Mouse (Mus musculus) gastrocnemius, postnatal 4 days (tissue): ENCODE data around the gene Trib3. TPM values are rescaled to one million over a fixed set of nuclear protein-coding genes. Genes with fewer than 3 reads are reported as not detected.
A peak's percentile ranks its signal among the peaks of the same experiment; 100 is the strongest.
"Not testable (repeated sequence)": the region's sequence is repeated elsewhere in the genome, so short reads cannot be mapped to it uniquely, and the experiment has no call there.

Source experiments
- DNase-seq, 2 experiments: peaks; one replicate each; pipeline ENCODE4 v3.0.0; 2021 to 2022; ENCODE audit warnings: low spot score in 2 of 2, mixed read lengths in 2 of 2
- long read RNA-seq, 2 experiments: library from polyadenylated mRNA; stranded (forward); transcript quantifications; one replicate each; pipeline ENCODE4 v2.0.0; 2021
- total RNA-seq, 2 experiments: library from RNA; stranded (reverse); gene quantifications; 2 replicates each; pipeline ENCODE4 v1.2.3; 2021

Gene Trib3
- 1 to 10 TPM; 1.4 to 1.7 TPM for total RNA-seq
- long read RNA-seq, experiment 1, partial matches to known transcripts, result 0 of 4 reads
- long read RNA-seq, experiment 1, other reads (novel, unspliced or antisense), result 0 of 4 reads
- long read RNA-seq, experiment 2, transcript Trib3-201 (4 exons, 2,026 nt), result major isoform, 6 of 6 reads
- long read RNA-seq, experiment 2, partial matches to known transcripts, result 0 of 6 reads
- long read RNA-seq, experiment 2, other reads (novel, unspliced or antisense), result 0 of 6 reads

- DNase-seq, result peak; percentile 46 to 75
Measured at GRCm38 (mm10) chr2:152343329-152344213, at the start of gene Trib3. Gene Trib3, minus strand, starts transcription at chr2:152344032.

GRCm38 (mm10) chr2:152393225-152394017 is 49.6 kb upstream of the Trib3 start:
- DNase-seq, result no peak

DNA sequence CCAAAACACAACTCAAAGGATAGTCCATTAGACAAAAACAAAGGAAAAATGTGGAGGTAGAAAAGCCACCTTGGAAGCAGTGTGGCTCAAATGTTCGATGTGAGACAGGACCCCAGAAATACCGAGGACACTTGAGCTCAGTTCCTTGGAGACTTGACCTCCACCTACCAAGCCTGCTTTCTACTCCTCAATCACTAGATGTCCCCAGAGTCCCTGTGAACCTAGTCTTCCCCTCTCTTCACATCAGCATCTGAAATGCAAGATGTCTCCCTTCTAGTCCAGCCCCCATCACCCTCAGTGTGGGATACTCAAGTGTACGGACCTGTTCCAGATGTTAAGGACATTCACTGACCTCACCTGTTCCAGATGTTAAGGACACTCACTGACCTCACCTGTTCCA is 49.0 kb upstream of the Trib3 start:
- no peak for DNase-seq

- no peak for DNase-seq
Measured at GRCm38 (mm10) chr2:152384191-152384590, 40.4 kb upstream of the Trib3 start.

DNA sequence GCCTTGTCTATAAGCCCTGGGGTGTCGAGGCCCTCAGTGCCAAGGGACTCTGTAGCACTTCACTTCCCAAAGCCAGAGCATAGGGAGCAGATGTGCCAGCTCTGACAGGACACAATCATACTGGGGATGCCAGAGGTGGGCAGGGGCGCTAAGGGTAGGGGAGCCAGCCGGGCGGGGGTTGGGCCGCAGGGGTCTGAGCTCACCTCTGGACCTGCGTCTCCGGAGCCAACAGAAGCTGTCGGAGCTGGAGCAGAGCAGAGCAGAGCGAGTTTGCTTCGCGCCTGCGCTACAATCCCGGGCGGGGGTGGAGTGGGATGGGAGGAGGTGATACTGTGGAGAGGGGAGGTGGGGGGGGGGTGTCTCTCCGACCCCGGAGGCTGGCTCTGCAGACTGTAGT is 32.5 kb upstream of the Trib3 start, which contains the start of gene Nrsn2:
Nrsn2 (minus strand) TSS at position 294 of the 397 bp plus-strand sequence.
- DNase-seq, result no peak

DNA sequence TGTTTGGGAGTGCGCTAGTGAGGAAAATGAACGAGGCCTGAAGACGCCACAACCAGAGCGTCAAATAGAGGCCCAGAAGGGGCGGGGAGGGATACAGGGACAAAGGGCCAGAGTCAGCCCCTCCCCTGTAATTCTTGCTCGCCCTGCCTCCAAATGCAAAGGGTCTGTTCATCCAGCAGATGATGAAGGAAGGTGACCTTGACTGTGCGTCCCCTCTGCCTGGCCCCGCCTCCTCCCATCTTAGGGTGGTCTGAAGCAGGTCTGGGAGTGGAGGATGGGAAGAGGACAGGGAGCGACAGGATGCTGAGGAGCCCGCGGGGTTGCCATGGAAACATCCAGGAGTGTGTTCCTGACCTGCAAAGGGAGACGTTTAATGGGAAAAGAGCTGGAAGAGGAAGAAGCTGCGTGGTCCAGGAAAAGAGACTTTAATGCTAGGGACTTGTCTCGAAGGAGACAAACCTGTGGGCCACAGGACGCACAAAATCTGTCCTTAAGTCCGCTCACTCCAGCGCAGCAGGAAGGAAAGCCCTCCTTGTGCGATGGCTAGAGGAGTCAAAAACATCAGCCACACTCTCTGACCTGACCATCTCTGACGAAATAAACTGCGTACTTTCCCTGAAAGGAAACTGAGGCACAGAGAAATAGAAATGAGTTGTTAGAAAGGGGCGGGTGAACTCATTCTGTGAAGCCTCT is 32.0 kb upstream of the Trib3 start:
- DNase-seq, result no peak

DNA sequence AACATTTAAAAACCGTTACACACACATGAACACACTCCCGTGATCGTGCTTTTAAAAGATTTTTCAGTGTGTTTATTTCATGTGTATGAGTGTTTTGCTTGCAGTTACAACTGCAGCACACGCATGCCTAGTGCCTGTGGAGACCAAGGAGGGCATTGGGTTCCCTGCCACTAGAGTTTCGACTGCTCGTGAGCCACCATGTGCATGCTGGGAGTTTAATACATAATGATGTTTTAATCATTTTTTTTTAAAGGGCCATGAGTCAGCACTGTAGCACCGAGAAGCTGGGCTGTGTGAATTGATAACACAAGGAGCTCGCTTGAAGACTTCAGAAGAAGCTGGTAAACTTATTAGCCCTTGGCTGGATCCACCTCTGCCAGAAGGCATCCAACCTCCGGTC is 29.7 kb upstream of the Trib3 start:
- no peak for DNase-seq

DNA sequence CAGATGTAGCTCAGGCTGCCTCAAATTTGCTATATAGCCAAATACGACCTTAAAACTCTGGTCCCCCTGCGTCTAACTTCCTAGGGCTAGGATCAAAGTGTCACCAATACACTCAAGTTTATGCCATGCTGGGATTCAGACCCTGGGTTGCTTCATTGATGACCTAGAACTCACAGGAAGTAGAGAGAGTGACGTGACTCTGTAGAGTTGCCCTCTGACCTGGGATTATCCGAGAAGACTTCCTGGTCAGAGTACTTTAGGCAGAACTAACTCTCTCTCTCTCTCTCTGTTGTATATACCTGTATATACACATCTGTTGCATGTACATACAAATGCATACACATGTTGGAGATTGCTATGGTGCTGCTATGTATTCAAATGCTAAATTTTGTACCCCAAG is 28.8 kb upstream of the Trib3 start:
- no peak for DNase-seq

GRCm38 (mm10) chr2:152372104-152372503 is 28.3 kb upstream of the Trib3 start:
- no peak for DNase-seq

DNA sequence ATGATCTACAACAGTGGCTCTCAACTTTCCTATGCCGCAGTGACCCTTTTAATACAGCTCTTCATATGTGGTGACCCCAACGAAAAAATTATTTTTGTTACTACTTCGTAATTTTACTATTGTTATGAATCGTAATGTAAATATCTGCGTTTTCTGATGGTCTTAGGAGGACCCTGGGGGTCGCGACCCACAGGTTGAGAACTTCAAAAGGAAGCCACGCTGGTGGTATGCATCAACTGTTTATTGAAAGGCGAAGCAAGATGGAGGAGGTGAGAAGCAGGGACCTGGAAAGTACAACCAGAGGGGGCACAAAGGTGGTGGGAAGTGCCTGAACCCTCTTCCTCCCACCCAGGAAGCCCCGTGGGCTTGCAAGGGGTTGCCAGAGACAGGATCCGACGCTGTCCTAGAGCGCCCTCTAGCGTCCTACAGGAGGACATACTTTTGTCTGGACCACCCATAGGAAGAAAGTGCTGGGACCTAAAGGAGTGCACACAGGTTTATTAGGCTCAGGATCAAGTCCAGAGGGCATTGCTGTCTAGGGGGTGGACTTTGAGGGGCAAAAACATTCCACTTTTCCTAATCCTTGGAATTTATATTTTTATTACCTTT is 24.8 kb upstream of the Trib3 start:
- DNase-seq, result peak in 1 of 2 experiments; percentile 48

DNA sequence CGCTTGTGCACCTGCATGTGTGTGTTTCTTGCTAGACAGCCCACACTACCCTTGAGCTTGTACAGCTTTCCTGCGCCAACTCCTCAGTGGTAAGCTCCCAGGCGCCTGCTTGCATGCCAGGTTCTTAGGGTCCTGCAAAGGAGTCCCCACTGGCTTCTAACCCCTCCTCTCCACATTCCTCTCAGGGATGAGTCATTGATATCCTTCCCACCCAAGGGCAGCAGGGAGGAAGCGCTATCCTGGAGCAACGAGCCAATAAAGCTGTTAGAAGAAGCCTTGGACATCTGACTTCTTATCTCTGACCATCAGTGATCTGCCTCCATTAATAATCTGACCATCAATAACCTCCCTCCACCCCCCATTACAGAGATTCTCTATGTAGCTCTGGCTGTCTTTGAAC is 24.1 kb upstream of the Trib3 start:
- DNase-seq, result no peak

- peak in 1 of 2 experiments; percentile 65 for DNase-seq
Measured at GRCm38 (mm10) chr2:152363245-152364147, 19.7 kb upstream of the Trib3 start.

GRCm38 (mm10) chr2:152361193-152361592 is 17.4 kb upstream of the Trib3 start:
- DNase-seq, result no peak

GRCm38 (mm10) chr2:152360271-152360775 is 16.5 kb upstream of the Trib3 start:
- DNase-seq, result peak in 1 of 2 experiments; percentile 30

DNA sequence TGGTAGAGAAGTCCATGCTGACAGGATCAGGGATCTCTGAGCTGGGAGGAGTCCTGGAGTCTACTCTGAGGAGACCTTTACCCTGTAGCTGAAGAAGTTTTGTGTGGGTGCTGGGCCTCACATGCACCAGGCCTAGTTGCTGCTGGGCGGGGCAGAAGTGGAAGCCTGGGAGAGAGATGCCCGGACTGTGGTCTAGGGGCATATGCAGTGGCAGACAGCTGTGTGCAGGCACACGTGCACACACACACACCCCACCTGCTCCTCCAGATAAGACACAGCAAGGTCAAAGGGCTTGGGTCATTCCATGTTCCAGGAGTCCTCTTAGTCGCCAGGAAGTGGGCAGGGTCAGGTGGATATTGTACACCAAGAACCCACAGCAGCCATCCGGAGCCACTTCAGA is 15.8 kb upstream of the Trib3 start:
- DNase-seq, result no peak

DNA sequence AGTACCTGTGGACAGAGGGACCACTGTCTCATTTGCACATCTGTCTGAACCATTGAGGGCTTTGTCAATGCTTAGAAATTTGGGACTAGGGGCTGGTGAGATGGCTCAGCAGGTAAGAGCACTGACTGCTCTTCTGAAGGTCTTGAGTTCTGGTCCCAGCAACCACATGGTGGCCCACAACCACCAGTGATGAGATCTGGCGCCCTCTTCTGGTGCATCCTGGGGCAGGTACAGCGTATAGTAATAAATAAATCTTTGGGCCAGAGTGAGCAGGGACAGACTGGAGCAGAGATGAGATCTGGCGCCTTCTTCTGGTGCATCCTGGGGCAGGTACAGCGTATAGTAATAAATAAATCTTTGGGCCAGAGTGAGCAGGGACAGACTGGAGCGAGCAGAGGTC is 15.1 kb upstream of the Trib3 start:
- not testable (repeated sequence) for DNase-seq

DNA sequence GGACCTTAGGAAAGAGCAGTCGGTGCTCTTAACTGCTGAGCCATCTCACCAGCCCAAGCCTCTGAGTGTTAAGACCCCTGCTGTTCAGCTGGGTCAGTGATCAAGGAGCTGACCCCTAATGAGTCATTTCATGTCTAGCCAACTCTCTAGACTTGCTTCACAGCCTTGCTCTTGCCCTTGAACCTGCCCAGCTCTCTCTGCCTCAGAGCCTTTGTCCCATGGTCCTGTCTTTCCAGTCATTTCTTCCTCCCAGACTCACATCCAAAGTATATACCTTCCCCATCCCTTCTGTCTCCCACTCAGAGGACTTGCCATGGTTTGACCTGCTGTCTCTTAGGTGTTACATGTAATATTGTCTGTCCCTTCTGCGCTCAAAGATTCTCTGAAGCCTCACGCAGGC is 13.4 kb upstream of the Trib3 start:
- DNase-seq, result no peak

- no peak for DNase-seq
Measured at GRCm38 (mm10) chr2:152349842-152350540, 6.2 kb upstream of the Trib3 start.

DNA sequence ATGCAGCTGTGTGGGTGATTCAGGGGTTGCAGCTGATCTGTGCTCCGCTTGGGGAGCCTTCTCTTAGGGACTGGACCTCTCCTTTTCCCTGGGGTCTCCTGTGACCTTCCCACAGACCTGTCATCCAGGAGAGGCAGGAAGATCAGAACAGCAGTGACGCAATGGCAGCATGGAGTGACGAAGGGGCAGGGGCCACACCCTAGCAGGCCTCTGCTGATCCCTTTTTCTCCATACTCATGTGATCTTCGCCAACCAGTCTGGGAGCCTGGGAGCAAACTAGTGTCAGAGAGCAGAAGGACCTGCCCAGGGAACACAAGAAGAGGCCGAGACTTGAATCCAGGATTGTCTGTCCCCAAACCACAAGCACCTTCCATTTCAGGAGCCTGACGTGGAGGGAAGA is 5.4 kb upstream of the Trib3 start:
- no peak for DNase-seq
